9 mouse cellular contexts compared by ENCODE assay signal in genomic region chr11:75291389-75292215, GRCm38 (mm10). TPM values are rescaled to one million over a fixed set of nuclear protein-coding genes. Genes with fewer than 3 reads are reported as not detected.
A peak's percentile ranks its signal among the peaks of the same experiment; 100 is the strongest.
DNase-seq lines count a peak whose midpoint lies in the region; ATAC-seq lines count a peak whose summit lies in the region.
"Had no signal": no experiment of that assay in that cellular context is flagged by ENCODE, and none has a peak within 500 bp of the region (broad histone marks: within the 10 kb centered on the region; RNA-seq: fewer than 3 reads in every experiment).

No protein-coding gene starts in this region.

- peak overlapping the region; percentile 46 for H3K27ac ChIP-seq in heart, embryonic 11.5 days (ENCODE audit: low read depth, low read length)
- H3K27ac ChIP-seq in hindbrain, embryonic 13.5 days = peak overlapping the region; percentile 76
- 0 out of 2 replicates have a peak overlapping the region, but pooled peaks have one; percentile 35 for H3K27ac ChIP-seq in limb, embryonic 12.5 days
- peak overlapping the region; percentile 51 for H3K27ac ChIP-seq in stomach, embryonic 16.5 days (ENCODE audit: low read length)

- no peaks in the 10 kb centered on the region for H3K9me3 ChIP-seq in heart, embryonic 11.5 days (replicated peaks; ENCODE audit: control insufficient read depth, low read length)
- no peaks in the 10 kb centered on the region for H3K9me3 ChIP-seq in hindbrain, embryonic 13.5 days
- H3K9me3 ChIP-seq in limb, embryonic 12.5 days = no peaks in the 10 kb centered on the region
- no peaks in the 10 kb centered on the region for H3K9me3 ChIP-seq in stomach, embryonic 16.5 days (replicated peaks; ENCODE audit: control insufficient read depth, low read length)
- H3K9me3 ChIP-seq: G1E had no signal

- no peak for DNase-seq in heart, adult 11 months
- DNase-seq in R1 (ENCODE audit: low read depth, low spot score) = peak; percentile 25
- DNase-seq in urinary bladder, postnatal 4 days (ENCODE audit: low spot score in 2 of 2) = no peak
- no peak for DNase-seq in T-cell, adult 2 months (ENCODE audit: low spot score)

- H3K36me3 ChIP-seq in heart, embryonic 11.5 days (ENCODE audit: control insufficient read depth, insufficient read depth, low read length) = no peaks in the 10 kb centered on the region
- no peaks in the 10 kb centered on the region for H3K36me3 ChIP-seq in hindbrain, embryonic 13.5 days
- H3K36me3 ChIP-seq in limb, embryonic 12.5 days = no peaks in the 10 kb centered on the region
- H3K36me3 ChIP-seq in stomach, embryonic 16.5 days (ENCODE audit: control insufficient read depth, insufficient read depth, low read length) = no peaks in the 10 kb centered on the region
- H3K36me3 ChIP-seq: G1E had no signal

- 28% methylated on average over 25 of the region's 25 CpGs for WGBS in heart, embryonic 11.5 days (ENCODE audit: insufficient replicate concordance)
- 18% methylated on average over 25 of the region's 25 CpGs for WGBS in hindbrain, embryonic 13.5 days
- 28% methylated on average over 25 of the region's 25 CpGs for WGBS in limb, embryonic 12.5 days
- 27% methylated on average over 25 of the region's 25 CpGs for WGBS in stomach, embryonic 16.5 days

- peak overlapping the region; percentile 3; the same call in 1 of the 2 replicates for H3K9ac ChIP-seq in heart, embryonic 11.5 days (ENCODE audit: low read depth, low read length)
- 0 out of 2 replicates have a peak overlapping the region, but pooled peaks have one; percentile 43 for H3K9ac ChIP-seq in hindbrain, embryonic 13.5 days
- 0 out of 2 replicates have a peak overlapping the region, but pooled peaks have one; percentile 18 for H3K9ac ChIP-seq in limb, embryonic 12.5 days (replicated peaks)
- 0 out of 2 replicates have a peak overlapping the region, but pooled peaks have one; percentile 36 for H3K9ac ChIP-seq in stomach, embryonic 16.5 days (ENCODE audit: low read length)

- ATAC-seq in heart, embryonic 11.5 days (replicated peaks; ENCODE audit: insufficient number of reproducible peaks, low FRiP score, low TSS enrichment) = no peak
- 0 out of 2 replicates have a peak, but pooled peaks have one; percentile 6 for ATAC-seq in hindbrain, embryonic 13.5 days (ENCODE audit: low FRiP score)
- ATAC-seq in limb, embryonic 12.5 days (ENCODE audit: insufficient number of reproducible peaks, insufficient read depth, low FRiP score, low TSS enrichment, low read depth) = no peak
- ATAC-seq in stomach, embryonic 16.5 days (ENCODE audit: insufficient read depth, low FRiP score) = peak; percentile 63; the same call in 1 of the 2 replicates

- H3K4me3 ChIP-seq in heart, embryonic 11.5 days (ENCODE audit: low read depth, low read length) = 0 out of 2 replicates have a peak overlapping the region, but pooled peaks have one; percentile 5
- no peak overlapping the region for H3K4me3 ChIP-seq in hindbrain, embryonic 13.5 days
- peak overlapping the region; percentile 13; the same call in 1 of the 2 replicates for H3K4me3 ChIP-seq in limb, embryonic 12.5 days (replicated peaks)
- H3K4me3 ChIP-seq in stomach, embryonic 16.5 days (replicated peaks; ENCODE audit: low read length) = peak overlapping the region; percentile 3; the same call in 1 of the 2 replicates

- H3K4me1 ChIP-seq in heart, embryonic 11.5 days (ENCODE audit: control insufficient read depth, insufficient read depth, low read length) = peaks cover 51% of the 10 kb centered on the region
- peaks cover 41% of the 10 kb centered on the region for H3K4me1 ChIP-seq in hindbrain, embryonic 13.5 days (replicated peaks)
- peaks cover 18% of the 10 kb centered on the region for H3K4me1 ChIP-seq in limb, embryonic 12.5 days (replicated peaks)
- peaks cover 10% of the 10 kb centered on the region for H3K4me1 ChIP-seq in stomach, embryonic 16.5 days (ENCODE audit: control insufficient read depth, insufficient read depth, low read length)

- H3K27me3 ChIP-seq in heart, embryonic 11.5 days (ENCODE audit: control insufficient read depth, insufficient read depth, low read length) = 0 out of 2 replicates have a peak, but pooled peaks cover 6% of the 10 kb centered on the region
- H3K27me3 ChIP-seq in hindbrain, embryonic 13.5 days = peaks cover 10% of the 10 kb centered on the region; the same call in 1 of the 2 replicates
- peaks cover 39% of the 10 kb centered on the region for H3K27me3 ChIP-seq in limb, embryonic 12.5 days
- no peaks in the 10 kb centered on the region for H3K27me3 ChIP-seq in stomach, embryonic 16.5 days (ENCODE audit: control insufficient read depth, insufficient read depth, low read length)

- H3K4me2 ChIP-seq in heart, embryonic 11.5 days = peak overlapping the region; percentile 15
- peak overlapping the region; percentile 11 for H3K4me2 ChIP-seq in hindbrain, embryonic 13.5 days
- peak overlapping the region; percentile 31 for H3K4me2 ChIP-seq in limb, embryonic 12.5 days
- H3K4me2 ChIP-seq in stomach, embryonic 16.5 days (ENCODE audit: low read depth, low read length) = peak overlapping the region; percentile 28

RNA-seq across cellular contexts. Expression of gene Rpa1, which starts 56.5 kb away (rescaled TPM):
- polyA plus RNA-seq in heart, embryonic 11.5 days (2014; fragmentation: Nextera tagmentation; extraction: Ambion mirVana) = 96.3 and 103 TPM in 2 replicates
- polyA plus RNA-seq in hindbrain, embryonic 13.5 days (2015; fragmentation: Nextera tagmentation; extraction: Ambion mirVana) = 58.8 and 63.6 TPM in 2 replicates
- 153 and 163 TPM in 2 replicates for polyA plus RNA-seq in limb, embryonic 12.5 days (2016; fragmentation: Nextera tagmentation; extraction: Ambion mirVana)
- polyA plus RNA-seq in stomach, embryonic 16.5 days (2015; fragmentation: Nextera tagmentation; extraction: Ambion mirVana) = 111 and 112 TPM in 2 replicates

RNA-seq across cellular contexts. Expression of gene Smyd4, which starts 56.6 kb away (rescaled TPM):
- polyA plus RNA-seq in heart, embryonic 11.5 days (2014; fragmentation: Nextera tagmentation; extraction: Ambion mirVana) = 12.3 and 14.7 TPM in 2 replicates
- 16.9 and 17.6 TPM in 2 replicates for polyA plus RNA-seq in hindbrain, embryonic 13.5 days (2015; fragmentation: Nextera tagmentation; extraction: Ambion mirVana)
- 20.4 and 22.7 TPM in 2 replicates for polyA plus RNA-seq in limb, embryonic 12.5 days (2016; fragmentation: Nextera tagmentation; extraction: Ambion mirVana)
- polyA plus RNA-seq in stomach, embryonic 16.5 days (2015; fragmentation: Nextera tagmentation; extraction: Ambion mirVana) = 8.1 and 9.8 TPM in 2 replicates

Comparison
In these comparisons a context has a peak if more than half of its experiments do, and no peak if none do; other contexts are left out.
1. ATAC-seq: peak in hindbrain, embryonic 13.5 days (single experiment) and stomach, embryonic 16.5 days (single experiment); none in heart, embryonic 11.5 days (single experiment) and limb, embryonic 12.5 days (single experiment).
2. Peak in every context shown above with its lines, with median percentiles within 50 percentile points of each other: H3K27ac ChIP-seq, H3K4me2 ChIP-seq and H3K9ac ChIP-seq.